Mouse (Mus musculus) neural tube, embryonic 12.5 days (tissue): ENCODE measurements at regions not wholly inside any gene's neighbourhood (a gene's known extent, or its start where the extent isn't known, plus 50 kb on each side); places are given as distances from the start of the nearest gene placed in this dataset.

Source experiments
- ATAC-seq: fragments of 200-750 bp; cut with Nextera tagmentation; 2 replicates; pipeline ENCODE4 v1.8.0; 2017; ENCODE audit warnings: low read depth, mild to moderate bottlenecking, moderate TSS enrichment, moderate library complexity; ENCODE audit not compliant: low FRiP score
- H3K27ac ChIP-seq: fragments of 300-500 bp; sonication (generic); 2 replicates; pipeline ENCODE4 v1.5.1; 2016
- H3K27me3 ChIP-seq: fragments of 300-500 bp; sonication (generic); replicated peaks from 2 replicates; pipeline ENCODE4 v1.6.1; 2016; ENCODE audit warnings: mild to moderate bottlenecking
- H3K36me3 ChIP-seq: fragments of 300-500 bp; sonication (generic); 2 replicates; pipeline ENCODE4 v1.6.1; 2016; ENCODE audit warnings: mild to moderate bottlenecking
- H3K4me1 ChIP-seq: fragments of 300-500 bp; sonication (generic); 2 replicates; pipeline ENCODE4 v1.6.1; 2016
- H3K4me2 ChIP-seq: fragments of 300-500 bp; sonication (generic); replicated peaks from 2 replicates; pipeline ENCODE4 v1.6.1; 2016; ENCODE audit warnings: mild to moderate bottlenecking
- H3K4me3 ChIP-seq: fragments of 300-500 bp; sonication (generic); 2 replicates; pipeline ENCODE4 v1.5.1; 2016
- H3K9ac ChIP-seq: fragments of 300-500 bp; sonication (generic); 2 replicates; pipeline ENCODE4 v1.6.1; 2016; ENCODE audit warnings: mild to moderate bottlenecking
- H3K9me3 ChIP-seq: fragments of 300-500 bp; sonication (generic); 2 replicates; pipeline ENCODE4 v1.6.1; 2016; ENCODE audit warnings: mild to moderate bottlenecking
- WGBS: fragments of 180-500 bp; shearing (Covaris S2); methylation state at CpG from one replicate; pipeline ENCODE4 v1.1.7; 2016; 5-methylcytosine and 5-hydroxymethylcytosine counted together

DNA sequence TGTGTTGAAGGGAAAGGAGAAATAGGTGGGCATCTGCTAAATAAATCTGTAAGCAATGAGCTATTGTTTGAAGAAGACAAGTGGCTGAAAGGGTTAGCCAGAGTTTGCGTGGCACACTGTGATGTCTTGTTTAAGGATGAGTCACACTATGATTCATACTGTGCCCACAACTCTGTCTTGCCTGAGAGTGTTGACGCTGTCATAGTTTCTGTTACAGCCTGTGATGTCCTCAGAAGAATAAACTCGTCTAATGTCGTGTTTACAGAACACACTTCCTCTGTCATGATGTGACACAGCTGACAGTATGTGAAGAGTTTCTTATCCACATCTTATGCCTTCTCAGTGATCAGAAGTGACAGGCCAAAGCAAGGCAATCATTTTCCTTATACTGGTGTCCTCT is 274.5 kb upstream of the Tmem132c start:
- Histone ChIP-seq H3K9me3 (no peaks in the 10 kb centered on the region), H3K4me2 (no peak overlapping the region), H3K27ac (no peak overlapping the region), H3K36me3 (no peaks in the 10 kb centered on the region), H3K27me3 (no peaks in the 10 kb centered on the region), H3K9ac (no peak overlapping the region), H3K4me1 (no peaks in the 10 kb centered on the region), H3K4me3 (no peak overlapping the region)
- WGBS: 82% methylated on average over 4 of the region's 4 CpGs
- no peak for ATAC-seq

DNA sequence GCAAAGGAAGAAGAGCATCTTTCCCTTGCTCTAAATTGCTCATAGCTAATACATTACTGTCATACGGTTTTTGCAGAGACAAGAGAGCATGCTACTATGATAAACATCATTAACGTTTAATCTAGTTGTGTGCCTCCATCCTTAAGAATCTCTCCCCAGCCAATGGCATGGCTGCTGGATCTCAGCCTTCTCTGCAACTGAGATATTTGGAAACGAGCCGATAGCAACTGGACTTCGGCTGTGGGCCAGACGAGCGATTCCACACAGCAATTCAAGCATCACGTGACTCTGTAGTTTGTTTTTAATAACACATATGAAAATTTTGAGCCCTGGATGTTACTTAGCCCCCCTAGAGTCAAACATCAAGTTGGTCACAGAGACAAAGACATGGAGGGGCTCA is 272.2 kb upstream of the Tmem132c start:
- WGBS: 88% methylated on average over 8 of the region's 8 CpGs
- no peaks in the 10 kb centered on the region for H3K27me3 ChIP-seq
- ATAC-seq: no peak
- H3K4me3 ChIP-seq: no peak overlapping the region
- H3K9me3 ChIP-seq: no peaks in the 10 kb centered on the region
- no peak overlapping the region for H3K27ac ChIP-seq
- no peaks in the 10 kb centered on the region for H3K36me3 ChIP-seq
- no peak overlapping the region for H3K4me2 ChIP-seq
- no peak overlapping the region for H3K9ac ChIP-seq
- no peaks in the 10 kb centered on the region for H3K4me1 ChIP-seq

DNA sequence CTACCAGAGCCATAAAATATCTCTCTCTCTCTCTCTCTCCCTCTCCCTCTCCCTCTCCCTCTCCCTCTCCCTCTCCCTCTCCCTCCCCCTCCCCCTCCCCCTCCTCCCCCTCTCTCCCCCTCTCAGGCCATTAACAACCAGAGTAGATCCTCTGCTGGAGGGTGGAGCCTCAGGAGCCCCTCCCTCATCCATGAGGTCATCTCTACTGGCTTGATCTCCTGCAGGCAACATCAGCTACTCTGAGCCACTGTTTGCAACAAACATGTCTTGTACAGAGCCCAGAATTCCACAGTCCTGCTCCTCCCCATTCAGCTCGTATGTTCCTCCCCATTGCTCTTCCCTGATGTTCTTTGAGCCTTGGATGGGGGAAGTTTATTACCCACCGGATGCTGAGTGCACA is 270.3 kb upstream of the Tmem132c start:
- Histone ChIP-seq H3K9ac (no peak overlapping the region), H3K27ac (no peak overlapping the region), H3K4me3 (no peak overlapping the region), H3K4me2 (no peak overlapping the region), H3K27me3 (no peaks in the 10 kb centered on the region), H3K4me1 (no peaks in the 10 kb centered on the region), H3K36me3 (no peaks in the 10 kb centered on the region), H3K9me3 (no peaks in the 10 kb centered on the region)
- no peak for ATAC-seq
- 32% methylated on average over 2 of the region's 2 CpGs for WGBS

GRCm38 (mm10) chr5:126971981-126972380 is 269.6 kb upstream of the Tmem132c start:
- WGBS: 82% methylated on average over 1 of the region's 1 CpGs
- no peak overlapping the region for H3K27ac ChIP-seq
- no peaks in the 10 kb centered on the region for H3K27me3 ChIP-seq
- H3K36me3 ChIP-seq: no peaks in the 10 kb centered on the region
- no peaks in the 10 kb centered on the region for H3K9me3 ChIP-seq
- H3K9ac ChIP-seq: no peak overlapping the region
- ATAC-seq: no peak
- no peak overlapping the region for H3K4me3 ChIP-seq
- H3K4me2 ChIP-seq: no peak overlapping the region
- H3K4me1 ChIP-seq: no peaks in the 10 kb centered on the region

GRCm38 (mm10) chr5:126973425-126973824 is 268.2 kb upstream of the Tmem132c start:
- Histone ChIP-seq H3K4me1 (no peaks in the 10 kb centered on the region), H3K9ac (no peak overlapping the region), H3K4me2 (no peak overlapping the region), H3K27me3 (no peaks in the 10 kb centered on the region), H3K9me3 (no peaks in the 10 kb centered on the region), H3K27ac (no peak overlapping the region), H3K4me3 (no peak overlapping the region), H3K36me3 (no peaks in the 10 kb centered on the region)
- ATAC-seq: no peak
- WGBS: 41% methylated on average over 3 of the region's 3 CpGs

GRCm38 (mm10) chr5:126974565-126974964 is 267.0 kb upstream of the Tmem132c start:
- H3K27me3 ChIP-seq: no peaks in the 10 kb centered on the region
- 92% methylated on average over 3 of the region's 3 CpGs for WGBS

GRCm38 (mm10) chr5:126995577-126995976 is 246.0 kb upstream of the Tmem132c start:
- Histone ChIP-seq H3K9ac (no peak overlapping the region), H3K36me3 (no peaks in the 10 kb centered on the region), H3K27me3 (no peaks in the 10 kb centered on the region), H3K27ac (no peak overlapping the region), H3K4me2 (no peak overlapping the region), H3K4me3 (no peak overlapping the region), H3K4me1 (no peaks in the 10 kb centered on the region), H3K9me3 (no peaks in the 10 kb centered on the region)
- 58% methylated on average over 6 of the region's 6 CpGs for WGBS
- no peak for ATAC-seq

More at GRCm38 (mm10) chr5:126974565-126974964, 267.0 kb upstream of the Tmem132c start:
- Histone ChIP-seq H3K36me3 (no peaks in the 10 kb centered on the region), H3K9ac (no peak overlapping the region), H3K4me1 (no peaks in the 10 kb centered on the region), H3K4me2 (no peak overlapping the region), H3K9me3 (no peaks in the 10 kb centered on the region), H3K27ac (no peak overlapping the region), H3K4me3 (no peak overlapping the region)
- no peak for ATAC-seq

GRCm38 (mm10) chr5:127014166-127014565 is 227.4 kb upstream of the Tmem132c start:
- Histone ChIP-seq H3K4me3 (no peak overlapping the region), H3K27ac (no peak overlapping the region), H3K4me2 (no peak overlapping the region), H3K27me3 (no peaks in the 10 kb centered on the region), H3K4me1 (no peaks in the 10 kb centered on the region), H3K36me3 (no peaks in the 10 kb centered on the region), H3K9ac (no peak overlapping the region), H3K9me3 (no peaks in the 10 kb centered on the region)
- ATAC-seq: no peak
- 85% methylated on average over 3 of the region's 3 CpGs for WGBS

GRCm38 (mm10) chr5:127016467-127017060 is 225.0 kb upstream of the Tmem132c start:
- Histone ChIP-seq H3K9me3 (no peaks in the 10 kb centered on the region), H3K4me2 (no peak overlapping the region), H3K4me3 (no peak overlapping the region), H3K4me1 (no peaks in the 10 kb centered on the region), H3K9ac (no peak overlapping the region), H3K36me3 (no peaks in the 10 kb centered on the region), H3K27ac (no peak overlapping the region), H3K27me3 (no peaks in the 10 kb centered on the region)
- 75% methylated on average over 4 of the region's 4 CpGs for WGBS
- no peak for ATAC-seq

GRCm38 (mm10) chr5:127017971-127018370 is 223.6 kb upstream of the Tmem132c start:
- 84% methylated on average over 4 of the region's 4 CpGs for WGBS
- Histone ChIP-seq H3K27me3 (no peaks in the 10 kb centered on the region), H3K4me1 (no peaks in the 10 kb centered on the region), H3K36me3 (no peaks in the 10 kb centered on the region), H3K9me3 (no peaks in the 10 kb centered on the region), H3K27ac (no peak overlapping the region), H3K9ac (no peak overlapping the region), H3K4me2 (no peak overlapping the region), H3K4me3 (no peak overlapping the region)
- no peak for ATAC-seq

DNA sequence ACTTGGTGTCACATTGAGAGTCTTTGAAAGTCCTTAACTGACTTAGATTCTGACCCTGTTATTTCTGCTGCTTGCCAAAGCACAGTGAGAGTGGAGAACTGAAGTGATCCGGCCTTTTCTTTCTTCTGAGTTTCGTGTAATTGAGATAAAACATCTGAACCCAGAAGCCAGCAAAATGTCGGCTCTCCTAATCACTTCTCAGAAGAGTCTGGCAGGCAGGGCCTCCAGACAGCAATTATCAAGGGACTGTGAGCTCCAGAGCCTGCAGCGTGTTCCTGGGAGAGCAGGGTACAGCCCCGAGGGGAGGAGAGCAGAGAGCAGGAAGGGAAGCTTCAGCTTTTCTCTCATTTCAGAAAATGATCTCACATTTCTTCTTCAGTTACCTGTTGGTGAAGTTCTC is 205.1 kb upstream of the Tmem132c start:
- Histone ChIP-seq H3K9me3 (no peaks in the 10 kb centered on the region), H3K27me3 (no peaks in the 10 kb centered on the region), H3K4me3 (no peak overlapping the region), H3K36me3 (no peaks in the 10 kb centered on the region), H3K4me1 (no peaks in the 10 kb centered on the region), H3K9ac (no peak overlapping the region), H3K4me2 (no peak overlapping the region), H3K27ac (no peak overlapping the region)
- ATAC-seq: no peak
- 61% methylated on average over 5 of the region's 5 CpGs for WGBS

GRCm38 (mm10) chr5:127057770-127058169 is 183.8 kb upstream of the Tmem132c start:
- Histone ChIP-seq H3K9me3 (no peaks in the 10 kb centered on the region), H3K4me1 (no peaks in the 10 kb centered on the region), H3K4me2 (no peak overlapping the region), H3K4me3 (no peak overlapping the region), H3K36me3 (no peaks in the 10 kb centered on the region), H3K9ac (no peak overlapping the region), H3K27me3 (no peaks in the 10 kb centered on the region), H3K27ac (no peak overlapping the region)
- ATAC-seq: no peak
- WGBS: 76% methylated on average over 4 of the region's 4 CpGs

DNA sequence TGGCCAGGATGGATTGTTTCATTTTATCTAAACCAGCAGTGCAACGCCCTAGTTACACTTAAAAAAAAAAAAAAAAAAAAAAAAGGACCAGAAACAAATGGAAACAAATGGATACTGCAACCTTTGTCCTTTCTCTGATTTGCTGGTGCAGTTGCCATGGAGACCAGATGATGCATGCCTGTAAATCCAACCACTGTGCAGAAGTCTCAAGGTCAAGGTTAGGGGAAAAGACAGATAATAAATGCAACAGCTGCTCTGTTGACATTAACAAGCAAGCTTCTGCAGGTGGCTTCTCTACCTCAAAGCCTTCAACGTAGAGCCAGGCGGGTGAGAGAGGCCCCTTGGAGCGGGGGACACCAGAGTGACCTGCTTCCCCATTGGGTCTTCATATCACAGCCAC is 167.3 kb upstream of the Tmem132c start:
- H3K9ac ChIP-seq: no peak overlapping the region
- no peak overlapping the region for H3K4me3 ChIP-seq
- 55% methylated on average over 4 of the region's 4 CpGs for WGBS
- ATAC-seq: no peak
- no peak overlapping the region for H3K27ac ChIP-seq
- no peaks in the 10 kb centered on the region for H3K36me3 ChIP-seq
- H3K27me3 ChIP-seq: no peaks in the 10 kb centered on the region
- H3K4me1 ChIP-seq: 0 out of 2 replicates have a peak, but pooled peaks cover 3% of the 10 kb centered on the region
- H3K9me3 ChIP-seq: no peaks in the 10 kb centered on the region; the same call in 1 of the 2 replicates
- no peak overlapping the region for H3K4me2 ChIP-seq
